Mouse (Mus musculus) small intestine, adult 2 months (tissue): ENCODE measurements at regions not wholly inside any gene's neighbourhood (a gene's known extent, or its start where the extent isn't known, plus 50 kb on each side); places are given as distances from the start of the nearest gene placed in this dataset.

Source experiments
- H3K27ac ChIP-seq: fragments of 200-500 bp; 2 replicates; pipeline ENCODE4 v1.5.1; 2012; ENCODE audit warnings: low read depth, low read length, control low read depth, inconsistent platforms; ENCODE audit not compliant: insufficient read depth
- H3K27me3 ChIP-seq: fragments of 200-500 bp; 2 replicates; pipeline ENCODE4 v1.6.1; 2012; ENCODE audit warnings: mild to moderate bottlenecking, moderate library complexity, low read length, inconsistent platforms; ENCODE audit not compliant: control insufficient read depth, insufficient read depth
- H3K36me3 ChIP-seq: fragments of 200-500 bp; 2 replicates; pipeline ENCODE4 v1.6.1; 2012; ENCODE audit warnings: mild to moderate bottlenecking, low read length, control low read depth, inconsistent platforms; ENCODE audit not compliant: control insufficient read depth, insufficient read depth
- H3K4me1 ChIP-seq: fragments of 200-500 bp; 2 replicates; pipeline ENCODE4 v1.6.1; 2012; ENCODE audit warnings: low read length, inconsistent platforms, mixed read lengths; ENCODE audit not compliant: control insufficient read depth, insufficient read depth, insufficient read length
- H3K4me3 ChIP-seq: fragments of 200-500 bp; 2 replicates; pipeline ENCODE4 v1.5.1; 2012; ENCODE audit warnings: low read depth, mild to moderate bottlenecking, control low read depth, inconsistent platforms, low read length, moderate library complexity
- CTCF ChIP-seq: fragments of 200-500 bp; IDR thresholded peaks from 2 replicates; pipeline ENCODE4 v1.5.1; 2012; ENCODE audit warnings: low read depth, mild to moderate bottlenecking, control low read depth, inconsistent platforms, low read length, moderate library complexity, mixed read lengths; ENCODE audit not compliant: insufficient replicate concordance, insufficient read length; ENCODE audit errors: extremely low read depth
- POLR2A ChIP-seq: fragments of 200-500 bp; IDR thresholded peaks from 2 replicates; pipeline ENCODE4 v1.6.1; 2012; ENCODE audit warnings: low read depth, mild to moderate bottlenecking, control low read depth, inconsistent platforms, low read length, moderate library complexity
- WGBS: fragments of 180-500 bp; shearing (Covaris S2); methylation state at CpG from one replicate; pipeline ENCODE4 v1.1.7; 2018; 5-methylcytosine and 5-hydroxymethylcytosine counted together

GRCm38 (mm10) chr16:63083256-63083655 is 229.1 kb downstream of the Pros1 start:
- H3K36me3 ChIP-seq, result no peaks in the 10 kb centered on the region
- H3K4me1 ChIP-seq, result no peaks in the 10 kb centered on the region
- TF ChIP-seq POLR2A (no peak), CTCF (no peak)
- no peak overlapping the region for H3K27ac ChIP-seq
- WGBS, result 73% methylated on average over 5 of the region's 5 CpGs
- no peaks in the 10 kb centered on the region for H3K27me3 ChIP-seq
- no peak overlapping the region for H3K4me3 ChIP-seq

GRCm38 (mm10) chr16:63084021-63084756 is 230.1 kb downstream of the Pros1 start:
- TF ChIP-seq POLR2A (no peak), CTCF (no peak)
- Histone ChIP-seq H3K27ac (no peak overlapping the region), H3K4me3 (no peak overlapping the region), H3K4me1 (no peaks in the 10 kb centered on the region), H3K27me3 (no peaks in the 10 kb centered on the region), H3K36me3 (no peaks in the 10 kb centered on the region)
- WGBS, result 62% methylated on average over 10 of the region's 10 CpGs

- Histone ChIP-seq H3K36me3 (no peaks in the 10 kb centered on the region), H3K27me3 (no peaks in the 10 kb centered on the region), H3K4me3 (no peak overlapping the region), H3K27ac (no peak overlapping the region), H3K4me1 (no peaks in the 10 kb centered on the region)
- WGBS, result 65% methylated on average over 9 of the region's 9 CpGs
- TF ChIP-seq CTCF, result no peak
- no peak for TF ChIP-seq POLR2A
Measured at GRCm38 (mm10) chr16:63086086-63086796, 232.1 kb downstream of the Pros1 start.

- Histone ChIP-seq H3K27ac (no peak overlapping the region), H3K4me3 (no peak overlapping the region), H3K27me3 (no peaks in the 10 kb centered on the region), H3K36me3 (no peaks in the 10 kb centered on the region), H3K4me1 (no peaks in the 10 kb centered on the region)
- TF ChIP-seq CTCF (no peak), POLR2A (no peak)
- WGBS, result 67% methylated on average over 11 of the region's 11 CpGs
Measured at GRCm38 (mm10) chr16:63091471-63092300, 237.6 kb downstream of the Pros1 start.

GRCm38 (mm10) chr16:63094126-63094840 is 240.2 kb downstream of the Pros1 start:
- H3K4me3 ChIP-seq, result no peak overlapping the region
- WGBS, result 71% methylated on average over 5 of the region's 5 CpGs
- no peaks in the 10 kb centered on the region for H3K36me3 ChIP-seq
- no peaks in the 10 kb centered on the region for H3K4me1 ChIP-seq
- TF ChIP-seq POLR2A (no peak), CTCF (no peak)
- H3K27me3 ChIP-seq, result no peaks in the 10 kb centered on the region
- H3K27ac ChIP-seq, result no peak overlapping the region

- no peaks in the 10 kb centered on the region for H3K36me3 ChIP-seq
- TF ChIP-seq CTCF, result no peak
- no peak for TF ChIP-seq POLR2A
- H3K27me3 ChIP-seq, result no peaks in the 10 kb centered on the region
- H3K27ac ChIP-seq, result no peak overlapping the region
- WGBS, result 58% methylated on average over 3 of the region's 3 CpGs
- no peak overlapping the region for H3K4me3 ChIP-seq
- no peaks in the 10 kb centered on the region for H3K4me1 ChIP-seq
Measured at GRCm38 (mm10) chr16:63102362-63102761, 248.3 kb downstream of the Pros1 start.

GRCm38 (mm10) chr16:63102930-63103329 is 248.8 kb downstream of the Pros1 start:
- no peak overlapping the region for H3K4me3 ChIP-seq
- no peak overlapping the region for H3K27ac ChIP-seq
- 73% methylated on average over 1 of the region's 1 CpGs for WGBS
- TF ChIP-seq CTCF (no peak), POLR2A (no peak)
- H3K4me1 ChIP-seq, result no peaks in the 10 kb centered on the region
- H3K27me3 ChIP-seq, result no peaks in the 10 kb centered on the region
- H3K36me3 ChIP-seq, result no peaks in the 10 kb centered on the region
